Mouse (Mus musculus) midbrain, embryonic 14.5 days (tissue): Measurements from ENCODE around the gene Hdlbp. TPM values are rescaled to one million over a fixed set of nuclear protein-coding genes. Genes with fewer than 3 reads are reported as not detected.
"Not testable (repeated sequence)": the region's sequence is repeated elsewhere in the genome, so short reads cannot be mapped to it uniquely, and the experiment has no call there.

Source experiments
- ATAC-seq: fragments of 200-750 bp; cut with Nextera tagmentation; 2 replicates; pipeline ENCODE4 v1.8.0; 2017; ENCODE audit warnings: moderate number of reproducible peaks, moderate library complexity; ENCODE audit not compliant: low FRiP score, low TSS enrichment
- DNase-seq: peaks from one replicate; pipeline ENCODE4 v3.0.0-alpha.2; 2015
- H3K27ac ChIP-seq: fragments of 300-500 bp; sonication (generic); replicated peaks from 2 replicates; pipeline ENCODE4 v1.5.1; 2014; ENCODE audit warnings: mild to moderate bottlenecking, low read depth, low read length, moderate library complexity
- H3K27me3 ChIP-seq: fragments of 300-500 bp; sonication (generic); 2 replicates; pipeline ENCODE4 v1.6.1; 2014; ENCODE audit warnings: low read length, control low read depth, mixed read lengths; ENCODE audit not compliant: control insufficient read depth, insufficient read depth
- H3K36me3 ChIP-seq: fragments of 300-500 bp; sonication (generic); 2 replicates; pipeline ENCODE4 v1.6.1; 2014; ENCODE audit warnings: low read length, control low read depth; ENCODE audit not compliant: control insufficient read depth, insufficient read depth
- H3K4me1 ChIP-seq: fragments of 300-500 bp; sonication (generic); 2 replicates; pipeline ENCODE4 v1.6.1; 2014; ENCODE audit warnings: mild to moderate bottlenecking, antibody characterized with exemption, low read length, control low read depth; ENCODE audit not compliant: control insufficient read depth, insufficient read depth
- H3K4me2 ChIP-seq: fragments of 300-500 bp; sonication (generic); 2 replicates; pipeline ENCODE4 v1.6.1; 2014; ENCODE audit warnings: mild to moderate bottlenecking, low read length, moderate library complexity
- H3K4me3 ChIP-seq: fragments of 300-500 bp; sonication (generic); replicated peaks from 2 replicates; pipeline ENCODE4 v1.5.1; 2014; ENCODE audit warnings: low read depth, low read length
- H3K9ac ChIP-seq: fragments of 300-500 bp; sonication (generic); replicated peaks from 2 replicates; pipeline ENCODE4 v1.6.1; 2014; ENCODE audit warnings: mild to moderate bottlenecking, low read length, moderate library complexity
- H3K9me3 ChIP-seq: fragments of 300-500 bp; sonication (generic); 2 replicates; pipeline ENCODE4 v1.6.1; 2016; ENCODE audit warnings: low read length, control low read depth, mixed read lengths; ENCODE audit not compliant: control insufficient read depth
- WGBS: fragments of 180-500 bp; shearing (Covaris S2); extraction: QIAGEN DNeasy Blood & Tissue Kit; methylation state at CpG from one replicate; pipeline ENCODE4 v1.1.7; 2014; 5-methylcytosine and 5-hydroxymethylcytosine counted together
- polyA plus RNA-seq: library from polyadenylated mRNA; unstranded; fragments of >200 nt; fragmentation: Nextera tagmentation; extraction: Ambion mirVana; gene quantifications from 2 replicates; pipeline ENCODE4 v1.2.1, GENCODE M21; 2014

Hdlbp gene
- 66.0 and 69.0 TPM in 2 replicates for polyA plus RNA-seq

GRCm38 (mm10) chr1:93478586-93479475 is at the start of gene Hdlbp:
Gene Hdlbp (minus strand): TSS chr1:93478815.
- ATAC-seq (peak; percentile 96), DNase-seq (peak; percentile 100)
- Histone ChIP-seq H3K36me3 (no peaks in the 10 kb centered on the region), H3K9me3 (no peaks in the 10 kb centered on the region), H3K4me2 (peak within 1 kb of the TSS; percentile 88), H3K4me3 (peak within 1 kb of the TSS; percentile 91), H3K4me1 (peaks cover 17% of the 10 kb centered on the region), H3K9ac (peak within 1 kb of the TSS; percentile 80), H3K27ac (peak within 1 kb of the TSS; percentile 88), H3K27me3 (no peaks in the 10 kb centered on the region)
- WGBS: under 1% methylated on average over 74 of the region's 74 CpGs

- H3K4me2 ChIP-seq: no peak overlapping the region
- H3K4me3 ChIP-seq: no peak overlapping the region
- H3K36me3 ChIP-seq: no peaks in the 10 kb centered on the region
- no peak for DNase-seq
- H3K4me1 ChIP-seq: no peaks in the 10 kb centered on the region
- no peaks in the 10 kb centered on the region for H3K27me3 ChIP-seq
- H3K27ac ChIP-seq: no peak overlapping the region
- WGBS: 90% methylated on average over 1 of the region's 1 CpGs
- no peak overlapping the region for H3K9ac ChIP-seq
- ATAC-seq: no peak
- no peaks in the 10 kb centered on the region for H3K9me3 ChIP-seq
Observed at GRCm38 (mm10) chr1:93522325-93522724, 43.7 kb upstream of the Hdlbp start.

GRCm38 (mm10) chr1:93521491-93521890 is 42.9 kb upstream of the Hdlbp start:
- Histone ChIP-seq H3K27me3 (no peaks in the 10 kb centered on the region), H3K36me3 (no peaks in the 10 kb centered on the region), H3K4me1 (no peaks in the 10 kb centered on the region), H3K4me3 (no peak overlapping the region), H3K27ac (no peak overlapping the region), H3K9me3 (no peaks in the 10 kb centered on the region), H3K4me2 (no peak overlapping the region), H3K9ac (no peak overlapping the region)
- ATAC-seq (no peak), DNase-seq (no peak)
- 88% methylated on average over 2 of the region's 2 CpGs for WGBS

- WGBS: 74% methylated on average over 14 of the region's 14 CpGs
- Histone ChIP-seq H3K4me2 (peak overlapping the region; percentile 86), H3K27ac (no peak overlapping the region)
Observed at GRCm38 (mm10) chr1:93513221-93513620, 34.6 kb upstream of the Hdlbp start.

DNA sequence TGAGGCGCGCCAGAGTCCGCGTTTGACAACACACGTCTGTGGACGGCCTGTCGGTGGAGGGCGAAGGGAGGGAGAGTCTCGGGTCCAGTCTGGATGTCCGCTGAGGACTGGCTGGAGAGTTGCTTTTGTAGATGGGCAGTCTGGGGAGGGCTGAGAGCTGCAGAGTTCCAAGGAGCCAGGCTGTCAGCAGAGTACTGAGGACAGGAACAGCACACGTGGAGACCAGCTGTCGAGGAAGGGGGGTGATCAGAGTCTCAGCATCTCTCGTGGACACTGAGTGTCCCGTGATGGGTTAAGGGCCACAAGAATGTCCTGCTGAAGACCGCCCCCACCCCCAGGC is 33.7 kb upstream of the Hdlbp start:
- DNase-seq (no peak), ATAC-seq (peak; percentile 62)
- WGBS: 1% methylated on average over 15 of the region's 15 CpGs
- Histone ChIP-seq H3K27ac (peak overlapping the region; percentile 67; the same call in 1 of the 2 replicates), H3K27me3 (no peaks in the 10 kb centered on the region), H3K4me2 (peak overlapping the region; percentile 86), H3K4me3 (peak overlapping the region; percentile 62), H3K4me1 (peaks cover 13% of the 10 kb centered on the region; the same call in 1 of the 2 replicates), H3K36me3 (peaks cover 25% of the 10 kb centered on the region), H3K9me3 (no peaks in the 10 kb centered on the region), H3K9ac (peak overlapping the region; percentile 72)

More at GRCm38 (mm10) chr1:93513221-93513620, 34.6 kb upstream of the Hdlbp start:
- ATAC-seq (no peak), DNase-seq (no peak)
- peaks cover 13% of the 10 kb centered on the region; the same call in 1 of the 2 replicates for H3K4me1 ChIP-seq
- no peaks in the 10 kb centered on the region for H3K9me3 ChIP-seq
- peaks cover 18% of the 10 kb centered on the region for H3K36me3 ChIP-seq
- no peaks in the 10 kb centered on the region for H3K27me3 ChIP-seq
- H3K9ac ChIP-seq: no peak overlapping the region
- H3K4me3 ChIP-seq: no peak overlapping the region

DNA sequence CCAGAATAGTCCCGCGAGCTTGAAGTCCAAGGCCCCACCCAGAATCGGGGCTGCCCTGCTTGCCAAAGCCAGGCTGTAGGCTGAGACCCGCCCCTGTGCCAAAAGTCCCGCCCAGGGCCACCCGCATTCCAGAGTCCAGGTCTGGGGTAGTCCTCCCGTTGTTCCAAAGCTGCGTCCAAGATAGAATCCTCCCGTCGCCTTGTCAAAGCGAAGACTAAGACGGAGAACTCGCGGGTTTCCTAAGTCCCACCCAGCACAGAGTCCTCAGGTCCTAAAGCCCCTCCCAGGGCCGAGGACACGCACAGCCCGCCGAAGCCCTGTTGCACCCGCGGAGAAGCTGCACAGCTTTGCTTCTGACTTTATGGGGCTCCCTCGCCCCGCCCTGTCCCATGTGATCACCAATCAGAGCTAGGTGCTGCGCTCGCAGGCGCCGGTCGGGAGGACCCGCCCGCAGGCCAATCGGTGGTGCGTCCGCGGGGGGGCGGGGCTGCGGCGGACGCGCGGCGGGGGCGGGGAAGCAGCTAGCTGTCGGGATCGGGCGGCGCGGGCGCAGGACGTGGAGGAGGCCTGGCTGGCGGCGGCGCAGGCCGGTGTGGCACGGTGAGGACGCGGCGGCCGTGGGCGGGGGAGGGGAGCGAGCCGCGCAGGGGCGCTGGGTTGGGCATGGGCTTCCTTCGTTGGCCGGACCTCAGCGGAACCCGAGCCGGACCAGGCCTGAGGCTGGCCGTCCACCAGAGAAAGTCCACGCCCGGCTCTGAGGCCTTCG is 33.2 kb upstream of the Hdlbp start, which contains the start of gene Farp2:
Gene Farp2, plus strand, starts transcription at position 495 of the 766 bp plus-strand sequence.
- DNase-seq: peak; percentile 94
- under 1% methylated on average over 71 of the region's 71 CpGs for WGBS
- H3K4me3 ChIP-seq: peak within 1 kb of the TSS; percentile 62
- peaks cover 13% of the 10 kb centered on the region; the same call in 1 of the 2 replicates for H3K4me1 ChIP-seq
- H3K4me2 ChIP-seq: peak within 1 kb of the TSS; percentile 86
- peak within 1 kb of the TSS; percentile 67; the same call in 1 of the 2 replicates for H3K27ac ChIP-seq
- peak; percentile 95 for ATAC-seq
- no peaks in the 10 kb centered on the region for H3K27me3 ChIP-seq
- H3K36me3 ChIP-seq: peaks cover 26% of the 10 kb centered on the region
- H3K9me3 ChIP-seq: no peaks in the 10 kb centered on the region
- H3K9ac ChIP-seq: peak within 1 kb of the TSS; percentile 72

- H3K27ac ChIP-seq, H3K4me3 ChIP-seq, DNase-seq, ATAC-seq, H3K9me3 ChIP-seq, H3K9ac ChIP-seq, H3K27me3 ChIP-seq, H3K4me2 ChIP-seq: not testable (repeated sequence)
- WGBS: 53% methylated on average over 1 of the region's 1 CpGs
- Histone ChIP-seq H3K36me3 (peaks cover 50% of the 10 kb centered on the region), H3K4me1 (peaks cover 13% of the 10 kb centered on the region; the same call in 1 of the 2 replicates)
Observed at GRCm38 (mm10) chr1:93508576-93508975, 30.0 kb upstream of the Hdlbp start.

DNA sequence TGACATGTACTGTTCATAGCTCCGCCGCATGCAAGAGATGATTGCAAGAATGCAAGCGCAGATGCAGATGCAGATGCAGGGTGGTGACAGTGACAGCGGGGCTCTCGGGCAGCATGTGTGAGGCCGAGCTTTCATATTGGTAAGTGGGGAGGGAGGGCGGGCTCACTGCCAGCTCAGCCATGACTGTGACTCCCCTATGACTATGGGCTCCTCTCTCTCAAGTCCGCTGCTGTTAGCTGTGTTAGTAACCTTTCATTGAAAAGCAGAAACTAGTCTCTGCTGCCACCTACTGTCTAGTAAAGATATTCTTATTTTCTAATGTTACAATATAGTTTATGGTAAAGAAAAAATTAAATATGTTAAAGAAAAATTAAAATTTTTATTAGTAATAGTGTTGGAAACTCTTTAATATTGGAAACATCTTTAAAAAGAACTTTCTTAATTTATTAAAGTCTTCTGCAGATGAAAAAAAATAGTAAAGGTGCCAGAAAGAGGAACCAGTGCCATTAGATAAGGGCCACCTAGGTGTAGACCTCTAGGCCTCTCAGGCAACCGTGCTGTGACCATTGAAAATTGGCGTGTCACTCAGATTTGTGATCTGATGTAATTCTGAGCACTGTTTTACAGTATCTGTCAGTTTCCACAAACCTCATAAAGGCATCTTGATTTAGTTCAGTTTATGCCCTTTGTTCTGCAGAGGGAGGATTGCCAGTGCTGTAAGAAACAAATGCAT is 28.5 kb upstream of the Hdlbp start:
- Histone ChIP-seq H3K36me3 (peaks cover 62% of the 10 kb centered on the region), H3K4me1 (peaks cover 6% of the 10 kb centered on the region; the same call in 1 of the 2 replicates)

More for the DNA sequence above, 28.5 kb upstream of the Hdlbp start:
- WGBS: 51% methylated on average over 10 of the region's 10 CpGs
- no peaks in the 10 kb centered on the region for H3K9me3 ChIP-seq
- ATAC-seq: peak; percentile 66; the same call in 1 of the 2 replicates
- H3K9ac ChIP-seq: no peak overlapping the region
- DNase-seq: peak; percentile 86
- H3K27ac ChIP-seq: no peak overlapping the region; the same call in 1 of the 2 replicates
- no peak overlapping the region for H3K4me3 ChIP-seq
- H3K27me3 ChIP-seq: no peaks in the 10 kb centered on the region
- H3K4me2 ChIP-seq: no peak overlapping the region
